Mouse (Mus musculus): ENCODE measurements around the gene Sirt7.

DNA sequence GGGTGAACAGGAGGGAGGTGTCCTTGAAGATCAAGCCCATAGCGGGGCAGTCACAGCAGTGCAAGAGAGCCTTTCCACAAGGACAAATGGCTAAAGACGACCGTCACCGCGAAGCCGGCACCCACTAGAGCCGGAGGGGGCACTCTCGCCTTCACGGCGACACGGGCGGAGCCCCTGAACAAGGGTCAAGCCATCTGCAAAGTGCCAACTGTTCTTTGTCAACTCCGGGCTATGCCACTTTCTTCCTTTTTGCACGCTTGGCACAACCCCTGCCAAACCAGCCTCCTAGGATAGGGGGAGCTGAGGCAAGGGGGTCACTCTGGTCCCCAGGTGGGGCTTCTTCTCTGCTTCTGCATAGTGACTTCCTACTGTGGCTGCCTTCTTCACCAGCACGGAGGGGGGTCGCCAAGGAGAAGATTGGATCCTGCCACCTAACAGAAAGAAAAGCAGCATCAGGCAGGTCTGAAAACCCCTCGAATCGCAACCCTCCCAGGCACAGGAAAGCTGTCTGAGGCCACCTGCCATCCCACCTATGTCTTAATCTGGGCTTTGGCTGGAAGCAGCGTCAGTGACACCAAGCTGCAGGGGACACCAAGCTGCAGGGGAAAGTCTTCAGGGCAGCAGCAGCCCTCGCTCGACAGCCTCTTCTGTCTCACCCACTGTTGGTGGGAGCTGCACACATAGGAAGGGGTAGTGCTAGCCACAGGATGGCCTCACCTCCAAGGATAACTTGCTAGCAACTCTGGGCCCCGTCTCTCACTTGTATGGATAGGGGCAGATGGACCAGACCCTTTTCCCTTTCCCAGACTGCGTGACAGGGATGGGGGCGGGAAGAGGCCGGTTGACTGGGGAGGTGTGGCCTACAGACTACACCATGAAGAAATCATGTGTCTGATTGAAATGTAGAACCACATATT, 6.2 kb downstream of the Sirt7 start:
- no peak for TF ChIP-seq GATA1 (IDR thresholded peaks at IDR 0.05; ENCODE audit: borderline replicate concordance, low read length)
- TF ChIP-seq FLI1 (IDR thresholded peaks at IDR 0.05; ENCODE audit: low read length) = no peak

Data from megakaryocyte, embryonic 14.5 days (primary cell).